Mouse (Mus musculus): Measurements from ENCODE around the gene Fbxl5.

GRCm38 (mm10) chr5:43810427-43811062, 10.9 kb downstream of the Fbxl5 start:
- no peak for TF ChIP-seq POLR2A (IDR thresholded peaks at IDR 0.05; ENCODE audit: borderline replicate concordance, extremely low read depth, low read depth, low read length)
- no peak for TF ChIP-seq CTCF (IDR thresholded peaks at IDR 0.05; ENCODE audit: insufficient read depth, low read length)

All from lung, adult 2 months (tissue).